Mouse (Mus musculus) left cerebral cortex, adult 18-20 months (tissue): ENCODE results near the gene Rhbdd2. TPM values are rescaled to one million over a fixed set of nuclear protein-coding genes. Genes with fewer than 3 reads are reported as not detected.

Experiments
- DNase-seq, 2 experiments: peaks; one replicate each; pipeline ENCODE4 v3.0.0; 2021 to 2022; ENCODE audit warnings: low spot score in 2 of 2, mixed read lengths in 1 of 2
- total RNA-seq, 2 experiments: library from RNA; stranded (reverse); gene quantifications; 2 replicates each; pipeline ENCODE4 v1.2.3; 2021

Gene Rhbdd2
- total RNA-seq, 2 experiments from 2014 or later: 92.6 to 96.2 TPM

GRCm38 (mm10) chr5:135643869-135644268 lies 11.5 kb downstream of the Rhbdd2 start:
- no peak for DNase-seq

DNA sequence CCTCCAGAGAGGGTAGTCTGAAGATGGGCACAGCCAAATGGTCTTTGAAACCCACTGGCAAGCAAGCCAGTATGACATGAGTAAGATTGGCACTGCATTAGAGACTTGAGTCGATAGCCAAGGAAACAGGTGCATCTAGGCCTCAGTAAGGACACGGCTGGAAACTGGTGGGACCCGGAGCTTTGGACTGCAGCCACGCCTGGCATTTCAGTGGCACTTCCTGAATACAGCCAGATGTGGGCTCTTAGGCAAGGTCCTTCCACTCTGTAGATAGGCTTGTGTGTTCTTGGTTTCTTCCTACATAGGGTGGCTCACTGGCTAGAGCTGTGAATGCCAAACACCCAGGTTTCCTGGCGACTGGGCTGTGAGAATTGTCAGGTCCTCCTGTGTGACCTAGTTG lies 12.9 kb downstream of the Rhbdd2 start:
- DNase-seq: no peak

- DNase-seq: no peak
These were observed 13.6 kb downstream of the Rhbdd2 start for GRCm38 (mm10) chr5:135646038-135646437.

- no peak for DNase-seq
These were observed 16.3 kb downstream of the Rhbdd2 start for GRCm38 (mm10) chr5:135648461-135649308.

DNA sequence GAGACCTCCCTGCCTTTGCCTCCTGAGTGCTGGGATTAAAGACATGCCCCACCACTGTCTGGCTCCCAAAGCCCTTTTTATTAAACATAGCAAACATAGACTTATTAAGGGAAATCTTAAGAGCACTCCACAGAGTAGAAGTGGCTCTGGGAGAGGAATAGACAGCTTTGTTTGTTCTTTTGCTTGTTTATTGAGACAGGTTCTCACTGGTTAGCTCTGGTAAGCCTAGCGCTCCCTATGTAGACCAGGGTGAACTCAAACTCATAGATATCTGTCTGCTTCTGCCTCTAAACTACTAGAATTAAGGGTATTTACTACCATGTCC lies 16.9 kb downstream of the Rhbdd2 start:
- no peak for DNase-seq

- DNase-seq: no peak
These were observed 19.1 kb downstream of the Rhbdd2 start for GRCm38 (mm10) chr5:135651536-135651935.

GRCm38 (mm10) chr5:135653209-135653608 lies 20.8 kb downstream of the Rhbdd2 start:
- no peak for DNase-seq

- no peak for DNase-seq
These were observed 23.6 kb downstream of the Rhbdd2 start for GRCm38 (mm10) chr5:135656046-135656445.

GRCm38 (mm10) chr5:135657128-135657527 lies 24.7 kb downstream of the Rhbdd2 start:
- DNase-seq: no peak

DNA sequence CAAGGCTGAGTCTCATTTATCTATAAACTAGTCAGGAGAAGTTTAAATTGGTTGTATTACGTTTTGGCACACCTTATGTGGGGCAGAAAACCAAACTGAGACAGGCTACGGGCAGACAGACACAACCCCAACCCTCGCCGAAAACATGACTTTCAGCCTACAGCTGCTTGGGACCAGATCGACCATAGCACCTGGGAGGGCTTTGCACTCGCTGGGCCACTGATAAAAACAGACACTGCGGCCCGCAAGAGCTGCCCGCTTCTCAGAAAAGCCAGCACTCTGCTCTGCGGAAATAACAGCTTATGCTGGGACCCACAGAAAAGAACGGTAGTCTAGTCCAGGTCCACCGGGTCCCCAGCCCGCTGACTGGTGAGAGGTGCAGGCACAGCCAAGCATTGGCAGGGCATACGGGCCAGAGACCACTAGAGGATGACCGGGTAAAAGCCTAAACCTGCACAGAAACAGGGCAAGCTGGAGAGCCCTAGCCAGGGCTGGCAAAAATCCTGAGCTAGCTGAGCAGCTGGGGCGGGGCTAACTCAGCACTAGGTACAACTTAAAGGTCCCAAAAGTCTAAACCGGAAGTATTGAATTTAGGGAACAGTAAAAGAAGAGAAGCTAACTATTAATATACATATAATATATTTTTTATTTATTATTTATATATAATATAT lies 25.4 kb downstream of the Rhbdd2 start:
- no peak for DNase-seq

DNA sequence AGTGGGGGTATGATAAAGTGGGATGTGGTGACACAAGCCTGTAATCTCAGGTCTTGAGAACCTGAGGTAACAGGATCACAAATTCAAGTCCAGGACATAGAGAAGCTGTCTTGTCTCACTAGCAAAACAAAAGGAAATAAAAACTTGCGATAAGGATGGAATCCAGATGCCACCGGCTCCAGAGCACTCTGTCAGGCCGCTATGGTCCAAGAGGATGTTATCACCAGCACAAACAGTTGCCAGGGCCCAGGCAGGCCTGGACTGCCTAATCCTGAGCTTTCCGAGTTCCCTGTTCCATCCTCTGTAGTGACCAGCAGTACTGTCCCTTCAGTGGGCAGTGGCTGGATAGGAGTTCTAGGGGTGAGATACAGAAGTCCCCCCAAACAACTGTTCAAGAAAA lies 27.5 kb downstream of the Rhbdd2 start:
- DNase-seq: no peak

- no peak for DNase-seq
These were observed 28.1 kb downstream of the Rhbdd2 start for GRCm38 (mm10) chr5:135660535-135660934.

GRCm38 (mm10) chr5:135666890-135667289 lies 34.5 kb downstream of the Rhbdd2 start:
- no peak for DNase-seq

GRCm38 (mm10) chr5:135668071-135668470 lies 35.7 kb downstream of the Rhbdd2 start:
- no peak for DNase-seq

DNA sequence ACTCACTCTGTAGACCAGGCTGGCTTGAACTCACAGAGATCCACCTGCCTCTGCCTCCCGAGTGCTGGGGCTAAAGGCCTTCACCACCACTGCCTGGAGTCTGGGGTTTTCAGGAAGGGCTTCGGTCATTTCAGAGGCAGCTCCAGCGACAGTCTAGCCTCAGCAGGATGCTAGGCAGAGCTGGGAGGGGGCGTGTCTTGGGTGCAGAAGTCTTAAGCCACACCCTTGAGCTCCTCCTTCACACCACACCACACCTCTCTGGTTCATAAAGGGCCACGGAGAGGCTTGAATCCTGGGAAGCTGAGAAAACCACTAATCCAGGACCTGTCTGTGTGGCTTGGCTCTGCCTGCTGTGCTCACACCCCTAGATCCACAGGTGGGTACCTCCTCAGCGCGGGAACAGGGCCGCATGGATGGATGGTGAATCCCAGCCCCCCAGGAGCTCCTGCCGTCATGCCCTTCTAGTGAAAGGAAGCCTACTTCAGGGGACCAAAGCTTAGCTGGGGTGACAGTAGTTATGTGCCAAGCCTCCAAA lies 37.4 kb downstream of the Rhbdd2 start, which contains the start of gene Por:
Por (plus strand) TSS at position 293 of the 535 bp plus-strand sequence.
- no peak for DNase-seq

- DNase-seq: no peak
These were observed 38.5 kb downstream of the Rhbdd2 start for GRCm38 (mm10) chr5:135670881-135671280.

- no peak for DNase-seq
These were observed 40.1 kb downstream of the Rhbdd2 start for GRCm38 (mm10) chr5:135672509-135672908.

DNA sequence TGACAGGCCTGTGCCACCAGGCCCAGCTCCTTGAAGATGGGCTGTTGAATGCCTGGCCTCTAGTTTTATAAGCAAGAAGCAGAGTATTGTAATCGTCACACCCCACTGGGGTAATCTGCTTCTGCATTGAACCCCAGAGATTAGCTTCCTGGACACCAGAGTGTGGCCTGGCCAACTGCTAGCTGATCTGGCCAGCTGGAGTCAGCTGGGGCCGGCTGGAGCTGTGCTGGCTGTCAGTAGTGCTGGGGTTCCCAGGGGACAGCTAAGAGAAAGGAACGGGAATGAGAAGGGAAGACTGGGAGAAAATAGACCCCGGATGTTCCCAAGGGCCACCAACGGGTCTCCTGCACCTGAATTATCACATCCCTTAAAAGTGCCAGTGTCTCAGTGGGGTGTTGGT lies 40.6 kb downstream of the Rhbdd2 start:
- DNase-seq: no peak

DNA sequence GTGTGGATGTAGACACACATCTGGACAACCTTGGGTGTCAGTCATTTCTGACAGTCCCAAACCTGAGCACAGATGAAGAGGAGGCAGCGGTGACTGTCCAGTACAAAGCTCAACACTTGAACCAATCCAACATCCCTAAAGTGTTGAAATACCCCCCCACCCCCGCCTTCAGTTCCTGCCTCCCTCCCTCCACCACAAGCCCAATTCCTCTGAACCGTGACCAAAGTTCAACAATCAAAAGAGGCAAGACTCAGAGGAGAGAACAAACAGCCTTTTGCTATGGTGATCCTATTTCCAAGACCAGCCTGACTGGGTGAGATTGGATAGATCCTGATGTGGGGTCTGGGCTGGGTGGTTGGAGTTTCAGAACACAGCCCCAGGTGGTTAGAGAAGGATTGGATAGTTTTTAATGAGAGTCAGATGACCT lies 41.9 kb downstream of the Rhbdd2 start:
- no peak for DNase-seq

DNA sequence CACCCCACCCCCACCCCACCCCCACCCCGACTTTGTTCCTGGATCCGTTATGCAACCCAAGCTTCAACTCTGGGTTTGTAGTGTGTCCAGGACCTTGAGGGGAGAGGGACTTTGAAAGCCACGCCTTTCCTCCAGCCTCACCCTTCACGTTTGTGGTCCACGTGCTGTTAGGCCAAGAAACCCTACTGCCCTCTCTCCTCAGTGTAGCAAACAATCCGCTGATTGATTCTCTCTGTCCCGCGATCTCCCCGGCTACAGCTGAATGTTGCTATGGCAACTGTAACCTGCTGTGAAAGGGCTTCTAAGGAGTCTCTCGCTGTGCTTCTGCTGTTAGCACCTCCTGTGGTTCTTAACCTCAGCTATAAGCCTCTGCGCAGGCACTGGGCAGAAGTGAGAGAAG lies 42.4 kb downstream of the Rhbdd2 start:
- DNase-seq: peak; percentile 46 to 64

- DNase-seq: no peak
These were observed 44.3 kb downstream of the Rhbdd2 start for GRCm38 (mm10) chr5:135676696-135677095.

DNA sequence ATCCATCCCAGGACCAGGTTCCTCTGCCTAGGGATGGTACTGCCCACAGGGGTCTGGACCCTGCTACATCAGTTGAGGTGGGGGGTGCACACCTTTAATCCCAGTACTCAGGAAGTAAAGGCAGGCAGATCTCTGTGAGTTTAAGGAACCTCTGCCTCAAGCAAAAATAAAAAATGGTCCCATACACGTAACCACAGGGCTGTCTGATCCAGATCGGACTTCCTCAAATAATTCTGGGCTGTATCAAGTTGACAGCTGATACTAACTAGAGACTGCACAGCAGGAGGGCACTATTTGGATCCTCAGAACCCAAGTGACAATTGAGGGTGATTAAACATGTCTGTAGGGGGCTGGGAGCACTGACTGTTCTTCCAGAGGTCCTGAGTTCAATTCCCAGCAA lies 44.8 kb downstream of the Rhbdd2 start:
- DNase-seq: no peak
